Mouse (Mus musculus) mature B cell (primary cell): ENCODE measurements around the gene Pias3.
"Not testable (repeated sequence)": the region's sequence is repeated elsewhere in the genome, so short reads cannot be mapped to it uniquely, and the experiment has no call there.

Source experiments
- in situ Hi-C: fragments of 300-500 bp; cut with MboI; formaldehyde crosslinking; loops from 2 replicates; pipeline ENCODE4 v1.14.3; 2019

Gene Pias3

DNA sequence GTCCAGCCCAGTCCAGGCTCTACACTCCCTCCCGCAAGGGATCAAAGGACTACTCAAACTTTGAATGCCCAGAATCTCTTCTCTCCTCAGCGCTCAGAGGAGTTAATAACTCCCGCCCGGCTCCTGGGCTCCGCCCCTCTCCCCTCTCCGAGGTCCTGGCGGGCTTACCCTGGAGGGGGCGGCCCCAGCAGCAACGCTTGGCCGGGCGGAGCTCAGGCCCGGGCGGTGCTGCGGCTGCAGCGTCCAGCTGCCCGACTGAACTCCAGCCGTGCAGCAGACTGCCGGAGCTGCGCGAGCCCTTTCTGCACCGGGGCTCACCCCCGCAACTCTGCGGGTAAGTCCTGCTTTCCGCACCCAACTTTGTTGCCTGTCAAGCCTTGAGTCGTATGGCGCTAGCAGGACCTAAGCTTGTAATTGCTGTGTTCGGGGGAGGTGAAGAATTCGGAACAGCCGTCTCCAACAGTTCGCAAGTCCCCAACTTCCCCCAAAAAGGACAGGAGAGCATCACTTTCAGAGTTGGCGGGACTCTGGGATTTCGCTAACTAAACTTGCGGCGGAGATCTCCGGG lies at the start of gene Pias3:
TSS of gene Pias3 (plus strand) at position 187 of the 568 bp plus-strand sequence.
- in situ Hi-C loops: no loop called here

- in situ Hi-C loops: no loop called here
Observed at GRCm38 (mm10) chr3:96647365-96647764, 48.8 kb upstream of the Pias3 start.

DNA sequence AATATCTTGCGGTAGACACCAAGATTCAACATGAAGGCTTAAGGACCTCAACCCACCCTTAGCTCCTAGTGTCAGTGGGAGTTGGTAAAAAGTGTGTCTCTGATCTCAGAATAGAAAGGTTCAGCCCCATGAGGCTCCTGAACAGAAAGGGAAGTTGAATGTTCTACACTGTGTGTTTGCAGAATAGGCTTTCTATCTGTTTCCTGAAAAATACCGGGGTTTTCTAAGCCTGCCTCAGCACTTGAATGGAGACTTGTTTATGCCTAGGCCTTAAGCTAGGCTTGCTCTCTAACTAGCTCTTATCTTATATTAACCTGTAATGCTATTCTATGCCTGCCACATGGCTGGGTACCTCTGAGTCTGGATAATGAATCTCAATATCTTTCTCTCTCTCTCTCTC lies 35.3 kb upstream of the Pias3 start:
- in situ Hi-C loops: no loop called here

GRCm38 (mm10) chr3:96662731-96663316 lies 33.4 kb upstream of the Pias3 start:
- in situ Hi-C loops: no loop called here

DNA sequence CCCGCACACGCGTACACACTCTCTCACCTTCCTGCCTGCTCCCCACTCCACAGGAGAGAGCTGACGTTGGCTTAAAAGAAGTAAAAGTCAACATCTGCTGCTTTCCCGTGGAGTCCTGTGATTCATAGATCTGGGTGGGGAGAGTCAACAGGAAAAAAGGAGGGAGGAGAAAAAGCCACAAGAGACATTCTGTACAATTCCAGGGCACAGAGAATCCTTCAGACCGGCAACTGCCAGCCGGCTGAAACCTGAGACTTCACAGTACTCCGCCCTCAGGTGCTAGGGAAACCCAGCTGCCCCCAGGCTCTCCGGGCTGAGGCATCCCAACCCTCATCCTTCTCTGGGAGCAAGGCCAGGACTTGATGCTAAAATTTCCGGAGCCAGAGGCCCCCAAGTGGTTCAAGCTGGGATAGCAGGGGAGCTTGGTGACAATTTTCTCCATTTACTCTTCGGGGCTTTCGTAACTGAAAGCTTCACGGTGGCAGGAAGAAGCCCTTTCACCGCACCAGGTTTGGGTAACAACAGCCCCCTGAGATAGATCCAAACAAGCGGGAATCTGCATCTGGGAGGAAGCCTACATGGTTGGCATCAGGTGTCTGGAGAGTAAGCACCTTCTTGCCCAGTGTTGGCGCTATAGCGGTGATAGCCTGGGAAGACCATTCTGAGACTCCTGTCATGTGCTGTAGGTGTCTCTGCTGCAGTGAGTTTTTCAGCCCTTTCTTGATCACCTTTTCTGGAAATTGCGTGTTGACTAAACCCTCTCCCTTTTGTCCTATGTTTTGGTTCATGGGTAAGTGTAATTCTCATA lies 32.5 kb upstream of the Pias3 start:
- in situ Hi-C loops: no loop called here

GRCm38 (mm10) chr3:96665732-96666363 lies 30.3 kb upstream of the Pias3 start:
- in situ Hi-C loops: not testable (repeated sequence)

- in situ Hi-C loops: no loop called here
Observed at GRCm38 (mm10) chr3:96666916-96667315, 29.3 kb upstream of the Pias3 start.

DNA sequence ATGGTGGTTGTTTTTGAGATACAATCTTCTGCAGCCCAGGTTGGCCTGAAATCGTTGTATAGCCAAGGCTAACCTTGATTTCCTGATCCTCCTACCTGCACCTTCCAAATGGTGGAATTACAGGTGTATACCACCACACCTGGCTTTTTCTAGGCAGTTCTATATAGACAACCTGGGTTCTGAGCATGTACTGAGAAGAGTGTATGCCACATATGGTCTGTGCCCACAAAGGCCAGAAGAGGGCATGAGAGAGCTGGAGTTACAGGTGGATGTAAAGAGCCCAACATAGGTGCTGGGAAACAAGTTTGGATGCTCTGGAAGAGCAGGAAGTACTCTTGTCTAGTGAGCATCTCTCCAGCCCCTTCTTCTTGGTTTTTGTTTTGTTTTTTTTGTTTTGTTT lies 28.9 kb upstream of the Pias3 start:
- in situ Hi-C loops: no loop called here

- in situ Hi-C loops: no loop called here
Observed at GRCm38 (mm10) chr3:96668424-96669067, 27.6 kb upstream of the Pias3 start.

DNA sequence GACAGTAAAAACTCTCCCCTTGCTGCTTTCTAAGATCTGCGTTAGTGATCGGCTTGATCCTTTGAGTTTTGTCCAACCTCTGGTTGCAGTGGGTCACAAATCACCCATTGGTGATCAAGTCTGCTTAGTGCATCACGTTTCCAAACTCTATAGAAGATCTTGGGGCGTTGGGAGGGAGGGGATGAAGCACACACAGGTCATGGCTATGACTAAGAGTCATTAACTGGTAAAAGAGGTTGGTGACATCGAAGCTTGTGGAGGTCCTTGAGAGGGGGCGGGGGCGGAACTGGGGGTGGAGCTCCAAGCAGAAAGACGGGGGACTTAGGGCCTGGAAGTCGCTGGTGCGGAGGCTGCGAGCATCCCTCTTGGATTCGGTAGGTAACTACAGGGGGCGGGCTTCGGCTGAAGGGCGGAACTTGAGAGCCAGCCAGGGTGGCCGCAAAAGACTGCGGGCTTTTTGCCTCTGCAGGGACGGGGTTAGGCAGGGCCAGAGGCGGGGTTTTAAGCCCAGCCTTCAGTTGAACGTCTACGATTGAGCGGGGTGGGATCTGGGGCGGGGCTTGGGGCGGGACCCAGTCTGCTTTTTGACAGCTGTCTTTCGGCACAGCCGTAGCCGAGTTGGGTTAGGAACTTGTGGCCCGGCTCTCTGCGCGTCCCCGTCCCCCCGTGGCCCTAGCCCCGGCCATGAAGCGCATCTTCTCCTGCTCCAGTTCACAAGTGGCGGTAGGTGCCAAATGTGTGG lies 26.3 kb upstream of the Pias3 start, which contains the start of gene Ankrd35:
TSS of gene Ankrd35 (plus strand) at position 405 of the 742 bp plus-strand sequence.
- in situ Hi-C loops: no loop called here

DNA sequence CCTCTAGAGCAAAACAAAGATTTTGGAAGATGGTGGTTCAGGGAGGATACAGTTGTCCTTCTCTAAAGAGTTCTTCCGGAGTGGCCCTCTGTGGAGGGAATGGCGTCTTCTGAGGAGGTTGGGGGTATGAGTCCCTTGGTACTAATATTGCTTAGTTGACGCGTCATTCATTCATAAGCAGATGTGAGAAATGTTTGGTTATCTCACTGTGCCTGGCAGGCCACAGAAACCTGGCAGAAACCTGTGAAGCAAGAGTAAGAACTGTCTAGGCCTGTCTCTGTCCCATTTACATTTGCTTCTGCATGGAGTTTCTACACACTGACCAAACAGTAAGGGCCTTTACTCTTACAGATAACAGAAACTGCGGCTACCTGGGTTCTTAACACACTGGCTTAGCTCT lies 24.7 kb upstream of the Pias3 start:
- in situ Hi-C loops: no loop called here

GRCm38 (mm10) chr3:96673514-96673913 lies 22.7 kb upstream of the Pias3 start:
- in situ Hi-C loops: no loop called here

DNA sequence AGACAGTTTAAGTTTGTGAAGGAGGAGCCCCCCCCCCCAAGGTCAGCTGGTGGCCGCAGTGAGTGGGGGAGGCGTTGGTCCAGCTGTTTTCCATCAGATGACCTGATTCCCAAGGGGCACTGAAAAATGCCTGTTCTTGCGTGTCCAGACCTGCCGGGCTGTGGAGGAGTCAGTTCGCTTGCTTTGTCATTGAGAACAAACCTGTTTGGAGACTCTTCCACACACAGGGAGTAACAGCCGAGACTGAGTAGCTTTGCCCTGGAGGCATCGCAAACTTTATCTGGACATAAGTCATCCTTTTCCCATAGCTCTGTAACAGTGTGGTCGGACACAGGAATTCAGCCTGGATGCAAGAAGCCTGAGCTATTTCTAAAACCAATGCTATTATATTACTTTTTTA lies 21.7 kb upstream of the Pias3 start:
- in situ Hi-C loops: no loop called here

DNA sequence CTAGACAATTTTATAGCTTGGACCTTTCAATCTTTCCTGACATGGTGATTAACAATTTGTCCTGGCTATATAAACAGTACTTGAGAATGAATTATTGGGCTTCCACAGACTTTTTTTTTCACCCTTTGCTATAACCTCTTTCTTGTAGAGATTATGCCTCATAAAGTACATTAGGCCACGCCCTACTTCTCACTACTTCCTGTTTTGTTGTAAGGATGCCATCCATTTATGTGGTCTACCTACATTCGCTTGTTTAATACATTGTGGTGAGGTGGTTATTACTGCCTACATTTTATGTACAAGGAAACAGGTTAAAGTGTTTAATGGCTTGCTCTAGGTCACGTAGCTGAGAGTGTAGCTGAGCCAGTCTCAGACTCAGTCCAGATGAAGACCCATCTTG lies 21.0 kb upstream of the Pias3 start:
- in situ Hi-C loops: no loop called here

DNA sequence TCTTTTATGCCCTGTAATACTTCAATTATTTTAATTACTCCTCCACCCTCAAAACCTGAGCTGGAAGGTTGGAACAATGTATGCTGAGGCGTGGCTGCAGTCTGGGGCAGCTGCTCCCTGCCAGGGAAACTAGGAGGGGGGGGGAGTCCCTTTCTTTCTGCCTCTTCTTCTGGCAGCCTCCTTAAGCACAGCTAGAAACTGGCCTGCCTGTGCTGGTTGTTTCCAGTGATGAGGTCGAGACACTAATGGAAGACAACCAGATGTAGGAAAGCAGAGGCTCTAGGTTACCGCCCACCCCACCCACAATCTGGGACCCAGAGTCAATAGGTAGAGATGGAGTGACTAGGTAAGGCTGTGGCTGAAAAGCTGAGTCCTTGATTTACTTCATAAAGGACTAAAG lies 20.5 kb upstream of the Pias3 start:
- in situ Hi-C loops: no loop called here

DNA sequence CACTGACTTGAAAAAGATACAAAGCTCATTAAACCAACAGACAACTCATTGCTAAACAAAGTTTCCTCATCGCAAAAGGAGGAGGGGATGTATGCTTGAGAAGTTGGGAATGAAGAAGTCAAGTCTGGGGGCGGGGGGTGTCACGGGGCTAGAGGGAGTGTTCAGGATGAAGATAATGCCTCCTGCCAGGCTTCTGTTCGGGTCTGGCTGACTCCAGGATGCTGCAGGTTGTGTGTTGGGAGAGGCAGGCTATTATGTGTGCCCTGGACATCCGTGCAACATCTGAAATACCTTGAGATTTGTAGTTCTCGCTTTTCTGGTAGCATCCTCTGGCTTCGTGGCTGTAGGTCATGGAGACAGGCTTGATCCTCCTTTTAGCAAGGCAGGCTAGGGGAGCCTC lies 17.7 kb upstream of the Pias3 start:
- in situ Hi-C loops: no loop called here

DNA sequence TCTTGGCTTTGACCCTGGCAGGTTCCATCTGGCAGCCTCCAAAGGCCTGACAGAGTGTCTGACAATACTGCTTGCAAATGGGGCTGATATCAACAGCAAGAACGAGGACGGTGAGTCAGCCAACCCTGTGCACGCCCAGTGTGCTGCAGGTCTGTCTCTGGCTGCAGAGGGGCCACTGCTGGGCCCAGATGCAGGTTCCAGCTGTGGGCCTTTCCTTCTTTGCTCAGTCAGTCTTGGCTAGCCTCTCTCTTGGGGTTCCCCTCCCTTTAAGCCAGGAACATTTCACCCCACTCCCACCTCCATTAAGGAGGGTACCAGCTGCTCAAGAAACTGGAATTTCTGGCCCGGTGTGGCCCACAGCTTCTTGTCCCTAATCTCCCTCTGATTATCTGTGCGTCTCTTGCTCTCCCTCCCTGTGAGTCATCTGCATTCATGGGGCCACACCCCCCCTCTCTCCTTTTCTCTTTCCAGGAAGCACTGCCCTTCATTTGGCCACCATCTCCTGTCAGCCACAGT lies 17.0 kb upstream of the Pias3 start:
- in situ Hi-C loops: no loop called here

DNA sequence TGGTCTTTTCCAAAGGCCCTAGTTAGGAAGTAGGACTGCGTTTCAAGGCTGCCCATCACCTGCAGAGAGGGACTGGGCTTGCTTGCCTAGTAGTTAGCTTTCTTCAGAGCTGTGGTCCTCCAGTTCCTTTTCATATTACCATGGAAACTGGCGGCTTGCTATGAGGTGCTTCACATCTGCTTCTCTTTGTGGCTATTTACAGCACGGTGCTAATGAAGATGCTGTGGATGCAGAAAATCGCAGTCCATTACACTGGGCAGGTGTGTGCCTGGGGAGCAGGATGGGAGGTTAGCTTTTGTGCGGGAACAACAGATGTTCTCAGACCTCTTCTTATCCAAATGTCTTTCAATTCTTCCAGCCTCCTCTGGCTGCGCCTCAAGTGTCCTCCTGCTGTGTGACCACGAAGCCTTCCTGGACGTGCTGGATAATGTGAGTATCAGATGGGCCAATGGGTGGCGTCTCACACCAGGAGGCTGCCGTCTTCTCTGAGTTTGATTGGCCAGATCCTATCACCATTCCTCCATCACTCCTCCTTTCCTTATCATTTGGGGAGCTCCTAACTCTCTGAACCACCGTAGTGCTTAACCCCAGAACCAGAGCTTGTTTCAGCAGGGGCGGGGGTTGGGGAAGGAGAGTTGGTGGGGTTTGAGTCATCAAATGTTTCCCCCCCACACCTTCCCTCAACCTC lies 15.8 kb upstream of the Pias3 start:
- in situ Hi-C loops: no loop called here

DNA sequence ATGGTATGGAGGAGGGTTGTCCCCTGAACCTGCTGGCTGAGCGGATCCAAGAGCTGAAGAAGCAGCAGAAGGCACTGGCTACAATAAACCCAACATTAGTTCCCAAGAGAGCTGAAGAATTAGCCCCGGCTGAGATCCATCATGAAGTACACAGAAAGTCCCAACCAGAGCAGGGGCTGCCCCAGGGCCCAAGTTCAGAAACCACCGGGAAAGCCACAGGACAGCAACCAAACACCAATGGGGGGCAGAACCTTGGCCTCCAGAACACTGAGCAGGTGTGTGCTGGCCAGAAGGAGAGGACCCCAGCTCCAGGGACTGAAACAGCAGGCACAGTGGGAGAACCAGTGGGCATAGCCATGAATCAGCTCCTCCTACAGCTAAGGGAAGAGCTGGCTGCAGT lies 12.7 kb upstream of the Pias3 start:
- in situ Hi-C loops: no loop called here

- in situ Hi-C loops: no loop called here
Observed at GRCm38 (mm10) chr3:96684151-96684821, 11.9 kb upstream of the Pias3 start.
